Mouse (Mus musculus): ENCODE data around the gene Psors1c2.

DNA sequence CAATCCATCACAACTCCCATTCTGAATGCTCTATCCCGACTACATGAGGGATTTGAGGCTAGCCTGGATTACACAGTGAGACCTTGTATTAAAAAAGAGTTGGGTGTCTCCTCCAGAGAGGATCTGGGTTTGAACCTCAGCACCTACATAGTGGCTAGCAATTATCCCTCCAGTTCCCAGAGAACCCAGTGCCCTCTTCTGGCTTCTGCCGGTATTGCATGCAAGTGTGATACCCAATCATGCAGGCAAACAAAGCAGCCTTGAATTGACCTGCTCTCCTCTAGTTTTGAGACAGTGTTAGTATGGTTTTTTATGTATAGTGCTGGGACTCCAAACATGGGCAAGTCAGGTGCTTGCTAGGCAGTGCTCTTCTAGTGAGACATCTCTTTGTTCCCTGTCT is 19.1 kb upstream of the Psors1c2 start:
- TF ChIP-seq POLR2A (IDR thresholded peaks at IDR 0.05; ENCODE audit: low read depth, low read length) = no peak
- peak; percentile 67; the same call in 1 of the 2 replicates for TF ChIP-seq CTCF (IDR thresholded peaks at IDR 0.05; ENCODE audit: extremely low read depth, insufficient read length, insufficient replicate concordance, low read depth, low read length)
